Mouse (Mus musculus): ENCODE results near the gene Plppr4.

Plppr4 gene

GRCm38 (mm10) chr3:117360528-117360927 lies at the start of gene Plppr4:
TSS of gene Plppr4 (minus strand) at chr3:117360876.
- no peak for DNase-seq (ENCODE audit: low read depth, low spot score)

GRCm38 (mm10) chr3:117405821-117406220 lies 45.1 kb upstream of the Plppr4 start:
- no peak for DNase-seq (ENCODE audit: low read depth, low spot score)

- DNase-seq (ENCODE audit: low read depth, low spot score), result no peak
These were observed 43.1 kb upstream of the Plppr4 start for GRCm38 (mm10) chr3:117403740-117404139.

DNA sequence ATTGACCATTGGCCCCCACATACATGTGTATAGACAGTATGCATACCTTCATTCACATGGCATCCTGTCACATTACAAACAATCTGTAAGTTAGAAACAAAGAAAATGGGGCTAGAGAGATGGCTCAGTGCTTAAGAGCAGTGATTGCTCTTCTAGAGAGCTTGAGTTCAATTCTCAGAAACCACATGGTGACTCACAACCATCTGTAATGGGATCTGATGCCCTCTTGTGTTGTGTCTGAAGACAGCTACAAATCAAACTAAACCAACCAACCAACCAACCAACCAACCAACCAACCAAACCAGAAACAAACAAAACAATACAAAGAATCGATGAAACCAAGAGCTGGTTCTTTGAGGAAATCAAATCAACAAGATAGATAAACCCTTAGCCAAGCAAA lies 5.4 kb upstream of the Plppr4 start:
- DNase-seq (ENCODE audit: low read depth, low spot score), result no peak

DNA sequence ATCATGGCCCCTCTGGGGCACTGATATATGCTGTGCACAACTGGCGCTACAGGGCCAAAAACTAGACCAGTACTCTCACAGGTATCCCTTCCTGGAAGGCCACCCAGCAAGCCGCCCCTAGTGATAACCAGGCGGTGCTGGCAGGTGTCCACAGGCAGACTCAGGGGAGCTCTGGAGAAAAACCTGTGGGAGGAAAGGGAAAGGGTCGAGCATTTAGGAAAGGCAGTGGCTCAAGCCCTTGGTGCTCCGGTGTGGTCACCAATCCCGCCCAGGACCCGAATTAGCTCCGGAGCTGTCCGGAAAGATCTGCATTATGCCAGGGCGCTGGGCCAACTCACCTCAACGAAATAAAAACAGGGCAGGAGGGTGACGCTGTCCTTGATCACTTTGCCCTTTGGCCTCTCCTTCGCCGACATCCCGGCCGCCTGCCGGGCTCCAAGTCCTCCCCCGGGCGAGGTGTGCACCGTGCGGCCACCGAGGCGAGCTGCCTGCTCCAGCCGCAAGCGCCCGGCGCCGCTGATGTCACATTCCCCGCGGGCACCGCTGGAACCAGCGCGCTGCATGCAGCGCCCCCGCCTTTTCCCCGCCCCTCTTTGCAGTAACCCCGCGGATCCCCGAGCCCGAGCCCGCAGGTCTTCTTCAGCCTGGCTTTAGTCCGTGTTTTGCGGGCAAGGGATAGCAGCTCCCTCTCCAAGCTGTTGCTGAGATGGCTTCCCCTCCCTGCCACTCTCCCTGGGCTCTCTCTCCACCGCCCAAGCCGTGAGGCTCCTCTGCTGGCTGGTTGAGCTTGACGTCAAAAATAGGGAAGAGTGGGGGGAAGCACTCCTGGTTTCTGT lies 772 bp downstream of the Plppr4 start:
- no peak for DNase-seq (ENCODE audit: low read depth, low spot score)

DNA sequence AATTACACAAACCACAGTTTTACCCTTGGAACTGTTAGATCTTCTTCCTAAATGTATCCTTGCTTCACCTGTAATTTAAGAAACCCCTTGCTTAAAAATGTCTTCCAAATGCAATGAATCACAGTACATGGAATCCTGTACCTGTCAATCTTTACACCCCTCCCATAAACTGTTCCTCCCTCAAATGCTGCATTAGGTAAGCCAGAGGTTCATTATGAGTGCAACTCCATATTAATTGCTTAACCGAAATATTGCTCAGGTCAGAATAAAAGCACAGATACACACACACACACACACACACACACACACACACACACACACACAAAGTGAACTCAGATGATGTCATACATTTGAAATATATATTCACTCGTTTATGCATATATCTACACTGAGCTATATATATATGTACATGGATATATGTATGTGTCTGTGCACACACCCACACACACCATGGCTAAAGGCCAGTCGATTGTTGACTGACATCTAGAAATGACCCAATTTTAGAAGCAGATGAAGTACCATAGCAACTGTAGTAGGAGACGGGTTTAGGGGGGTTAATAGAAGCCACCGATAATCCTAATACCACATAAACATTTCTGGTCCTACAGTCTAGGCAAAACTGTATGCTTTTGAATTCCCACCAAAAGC lies 1.6 kb downstream of the Plppr4 start:
- no peak for DNase-seq (ENCODE audit: low read depth, low spot score)

DNA sequence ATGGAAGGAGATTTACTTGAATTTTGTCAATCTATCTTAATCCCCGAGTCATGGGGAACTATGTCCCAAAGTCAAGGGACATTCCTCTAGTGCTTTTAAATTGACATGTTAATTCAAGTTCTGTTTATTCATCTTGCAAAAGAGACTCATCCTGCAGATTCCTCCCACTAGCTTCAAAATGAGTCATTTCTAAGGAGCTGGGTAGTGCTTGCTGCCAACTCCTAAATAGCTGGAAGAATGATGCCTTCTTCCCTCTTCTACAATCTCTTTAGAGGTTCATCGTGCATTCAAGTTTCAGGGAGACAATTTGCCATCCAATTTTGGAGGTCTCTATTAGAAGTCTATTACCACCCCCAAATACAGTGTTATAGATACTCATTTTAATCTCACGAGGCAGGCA lies 3.3 kb downstream of the Plppr4 start:
- DNase-seq (ENCODE audit: low read depth, low spot score), result no peak

GRCm38 (mm10) chr3:117353940-117354339 lies 6.7 kb downstream of the Plppr4 start:
- DNase-seq (ENCODE audit: low read depth, low spot score), result no peak

- no peak for DNase-seq (ENCODE audit: low read depth, low spot score)
These were observed 14.3 kb downstream of the Plppr4 start for GRCm38 (mm10) chr3:117346351-117346750.

DNA sequence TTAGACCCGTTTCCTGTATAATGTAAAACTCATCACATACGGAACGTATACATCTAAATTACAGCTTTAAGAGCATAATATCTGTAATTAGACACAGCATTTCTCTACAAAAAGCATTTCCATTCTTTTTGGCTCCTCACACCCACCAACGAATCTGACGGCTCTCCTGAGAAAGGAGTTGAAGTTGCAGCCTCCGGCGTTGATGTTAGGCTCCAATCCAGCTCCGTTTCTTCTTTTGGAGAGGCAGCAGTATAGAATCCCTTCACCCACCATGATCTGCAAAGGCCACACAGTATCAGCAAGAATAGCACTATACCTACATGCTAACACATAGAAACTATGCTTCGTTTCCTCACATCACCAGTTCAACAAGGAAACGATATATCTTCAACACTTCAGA lies 29.2 kb downstream of the Plppr4 start:
- DNase-seq (ENCODE audit: low read depth, low spot score), result no peak

GRCm38 (mm10) chr3:117329485-117329884 lies 31.2 kb downstream of the Plppr4 start:
- no peak for DNase-seq (ENCODE audit: low read depth, low spot score)

- no peak for DNase-seq (ENCODE audit: low read depth, low spot score)
These were observed 34.1 kb downstream of the Plppr4 start for GRCm38 (mm10) chr3:117326551-117326950.

- DNase-seq (ENCODE audit: low read depth, low spot score), result peak; percentile 8
These were observed 41.0 kb downstream of the Plppr4 start for GRCm38 (mm10) chr3:117319671-117320070.

GRCm38 (mm10) chr3:117313339-117313738 lies 47.3 kb downstream of the Plppr4 start:
- no peak for DNase-seq (ENCODE audit: low read depth, low spot score)

GRCm38 (mm10) chr3:117312097-117312496 lies 48.6 kb downstream of the Plppr4 start:
- DNase-seq (ENCODE audit: low read depth, low spot score), result no peak

- DNase-seq (ENCODE audit: low read depth, low spot score), result no peak
These were observed 49.8 kb downstream of the Plppr4 start for GRCm38 (mm10) chr3:117310801-117311368.

- DNase-seq (ENCODE audit: low read depth, low spot score), result no peak
These were observed 51.1 kb downstream of the Plppr4 start for GRCm38 (mm10) chr3:117309580-117309910.

- no peak for DNase-seq (ENCODE audit: low read depth, low spot score)
These were observed 51.6 kb downstream of the Plppr4 start for GRCm38 (mm10) chr3:117308895-117309579.

DNA sequence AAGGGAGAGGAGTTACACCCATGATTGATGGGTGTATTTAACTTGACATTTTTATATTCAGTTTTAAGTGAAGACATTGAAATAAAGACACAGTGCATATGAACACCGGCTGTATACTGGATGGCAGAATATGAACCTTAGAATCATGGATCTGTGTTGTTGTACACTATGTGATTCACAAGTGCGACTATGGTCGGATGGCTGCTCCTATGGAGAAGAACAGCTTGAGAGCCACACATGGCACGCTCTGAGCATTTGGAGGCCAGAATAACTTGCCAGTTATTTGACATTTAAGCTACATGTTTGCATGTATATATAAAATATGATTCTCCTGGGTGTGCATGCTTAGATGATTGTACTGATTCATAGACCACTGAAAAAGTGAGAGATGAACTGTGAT lies 53.1 kb downstream of the Plppr4 start:
- DNase-seq (ENCODE audit: low read depth, low spot score), result no peak

DNA sequence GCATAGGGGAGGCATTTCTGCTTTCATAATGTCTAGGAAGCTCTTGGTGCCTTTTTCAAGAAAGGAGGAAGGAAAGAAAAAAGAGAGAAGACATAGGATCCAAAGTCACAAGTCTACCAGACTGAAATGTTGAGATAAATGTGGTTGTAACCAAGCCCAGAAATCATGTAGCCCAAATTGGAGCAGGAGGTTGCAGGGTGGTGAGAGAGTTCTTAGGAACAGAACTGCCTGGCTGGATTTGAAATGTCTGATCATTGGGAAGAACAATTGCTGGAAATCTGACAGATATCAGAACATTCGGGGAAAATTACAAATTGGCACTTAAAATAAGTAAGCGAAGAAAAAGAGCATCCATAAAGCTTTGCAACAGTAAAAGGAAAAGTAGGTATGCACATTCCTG lies 56.6 kb downstream of the Plppr4 start:
- DNase-seq (ENCODE audit: low read depth, low spot score), result no peak

DNA sequence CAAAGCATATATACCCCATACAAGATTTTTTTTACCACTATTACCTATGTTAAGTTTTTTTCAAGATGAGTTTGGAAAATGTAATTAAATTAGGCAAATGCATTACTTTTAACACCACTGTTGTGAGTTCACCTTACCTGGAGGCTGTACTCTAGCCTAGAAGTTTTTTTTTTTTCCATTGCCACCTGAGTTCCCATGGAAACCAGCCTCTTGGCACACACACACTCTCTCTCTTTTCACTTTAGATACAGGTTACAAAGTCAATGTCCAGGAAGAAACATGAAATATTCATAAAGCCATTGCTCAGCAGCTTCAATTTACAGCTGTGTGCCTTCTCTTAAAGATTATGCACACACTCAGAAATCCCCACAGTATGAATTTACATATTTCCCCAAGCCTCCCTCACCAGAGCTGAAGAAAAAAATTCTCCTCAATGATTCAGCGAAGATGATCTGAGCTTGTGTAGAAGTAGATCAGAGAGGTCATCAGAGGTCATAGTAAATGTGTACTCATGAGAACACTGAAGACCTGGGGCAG lies 59.9 kb downstream of the Plppr4 start:
- no peak for DNase-seq (ENCODE audit: low read depth, low spot score)

- no peak for DNase-seq (ENCODE audit: low read depth, low spot score)
These were observed 62.9 kb downstream of the Plppr4 start for GRCm38 (mm10) chr3:117297735-117298134.
